Mouse (Mus musculus) G1E (cell line): ENCODE data around the gene Lnx1. TPM values are rescaled to one million over a fixed set of nuclear protein-coding genes. Genes with fewer than 3 reads are reported as not detected.

ENCODE experiments used
- ATAC-seq: 2 replicates; pipeline ENCODE4 v1.8.0; 2016; ENCODE audit warnings: mild to moderate bottlenecking; ENCODE audit not compliant: insufficient number of reproducible peaks, poor library complexity, low FRiP score, severe bottlenecking; ENCODE audit errors: extremely low read depth
- DNase-seq: peaks from one replicate; pipeline ENCODE4 v3.0.0; 2012; ENCODE audit warnings: low spot score
- H3K27me3 ChIP-seq: 2 replicates; pipeline ENCODE4 v1.6.1; 2012; ENCODE audit warnings: mild to moderate bottlenecking, low read length, inconsistent platforms; ENCODE audit not compliant: insufficient read depth
- H3K36me3 ChIP-seq: replicated peaks from 2 replicates; pipeline ENCODE3; 2012; ENCODE audit warnings: mild to moderate bottlenecking, inconsistent platforms
- H3K4me1 ChIP-seq: 2 replicates; pipeline ENCODE4 v1.6.1; 2012; ENCODE audit warnings: low read depth, low read length, inconsistent platforms, mixed read lengths; ENCODE audit not compliant: insufficient read depth
- H3K4me3 ChIP-seq: 2 replicates; pipeline ENCODE4 v1.5.1; 2012; ENCODE audit warnings: low read depth, mild to moderate bottlenecking, inconsistent platforms, low read length, moderate library complexity, mixed read lengths
- H3K9me3 ChIP-seq: replicated peaks from 2 replicates; pipeline ENCODE4 v1.6.1; 2012; ENCODE audit warnings: inconsistent platforms
- CTCF ChIP-seq: IDR thresholded peaks from 2 replicates; pipeline ENCODE4 v1.5.1; 2012; ENCODE audit warnings: low read depth, low read length, inconsistent platforms, mixed read lengths
- GATA1 ChIP-seq: IDR thresholded peaks from 2 replicates; pipeline ENCODE4 v1.6.1; 2012; ENCODE audit warnings: borderline replicate concordance, low read length, inconsistent platforms, mixed read lengths
- GATA2 ChIP-seq: IDR thresholded peaks from 2 replicates; pipeline ENCODE4 v1.6.1; 2012; ENCODE audit warnings: low read depth, low read length, inconsistent platforms, borderline replicate concordance
- POLR2AphosphoS5 ChIP-seq: IDR thresholded peaks from 2 replicates; pipeline ENCODE4 v1.6.1; 2012; ENCODE audit warnings: low read depth, low read length, inconsistent platforms; ENCODE audit not compliant: insufficient replicate concordance
- TAL1 ChIP-seq: conservative IDR thresholded peaks from 2 replicates; pipeline ENCODE4 v1.6.1; 2012; ENCODE audit warnings: low read depth, low read length, inconsistent platforms, mixed read lengths
- polyA plus RNA-seq: library from polyadenylated mRNA; stranded (reverse); fragments of >175 nt; gene quantifications from 2 replicates; pipeline ENCODE4 v1.2.3, GENCODE M21; 2012
- total RNA-seq, 2 experiments: library from RNA; stranded (forward) in 1 of 2; stranded (reverse) in 1 of 2; fragments of 200-1000 nt in 1 of 2; fragments of >200 nt in 1 of 2; fragmentation: Nextera tagmentation in 1 of 2; gene quantifications; 2 replicates each; pipeline ENCODE4 v1.2.3; 2014 to 2017

The Lnx1 gene
- total and polyA plus RNA-seq, 3 experiments: 0.16 TPM; not detected in 2

- no peaks in the 10 kb centered on the region for H3K9me3 ChIP-seq
- H3K4me3 ChIP-seq: no peak overlapping the region
- no peak for DNase-seq
- no peaks in the 10 kb centered on the region for H3K36me3 ChIP-seq
- TF ChIP-seq TAL1 (no peak), POLR2AphosphoS5 (no peak), GATA1 (no peak), CTCF (no peak), GATA2 (no peak)
- peaks cover 25% of the 10 kb centered on the region for H3K27me3 ChIP-seq
- no peaks in the 10 kb centered on the region for H3K4me1 ChIP-seq
- ATAC-seq: no peak
These were observed 10.2 kb downstream of the Lnx1 start for GRCm38 (mm10) chr5:74692411-74693090.

- TF ChIP-seq TAL1: no peak
- TF ChIP-seq POLR2AphosphoS5: no peak
- TF ChIP-seq GATA1: no peak
- TF ChIP-seq GATA2: no peak
- TF ChIP-seq CTCF: no peak
- H3K4me3 ChIP-seq: no peak overlapping the region
- H3K27me3 ChIP-seq: peaks cover 45% of the 10 kb centered on the region
- no peaks in the 10 kb centered on the region for H3K4me1 ChIP-seq
- ATAC-seq: no peak
- DNase-seq: no peak
- H3K36me3 ChIP-seq: no peaks in the 10 kb centered on the region
- H3K9me3 ChIP-seq: no peaks in the 10 kb centered on the region
These were observed 13.9 kb downstream of the Lnx1 start for GRCm38 (mm10) chr5:74688822-74689221.

GRCm38 (mm10) chr5:74684944-74685343 lies 17.8 kb downstream of the Lnx1 start:
- DNase-seq: no peak
- no peak for ATAC-seq
- H3K4me1 ChIP-seq: no peaks in the 10 kb centered on the region
- H3K9me3 ChIP-seq: no peaks in the 10 kb centered on the region
- H3K4me3 ChIP-seq: no peak overlapping the region
- no peak for TF ChIP-seq CTCF
- no peak for TF ChIP-seq TAL1
- TF ChIP-seq GATA2: no peak
- no peak for TF ChIP-seq POLR2AphosphoS5
- no peak for TF ChIP-seq GATA1
- H3K36me3 ChIP-seq: no peaks in the 10 kb centered on the region
- peaks cover 38% of the 10 kb centered on the region for H3K27me3 ChIP-seq

GRCm38 (mm10) chr5:74683832-74684231 lies 18.9 kb downstream of the Lnx1 start:
- no peaks in the 10 kb centered on the region for H3K4me1 ChIP-seq
- TF ChIP-seq TAL1 (no peak), CTCF (no peak), POLR2AphosphoS5 (no peak), GATA2 (no peak), GATA1 (no peak)
- no peak overlapping the region for H3K4me3 ChIP-seq
- H3K27me3 ChIP-seq: peaks cover 31% of the 10 kb centered on the region
- H3K36me3 ChIP-seq: no peaks in the 10 kb centered on the region
- ATAC-seq (no peak), DNase-seq (no peak)
- no peaks in the 10 kb centered on the region for H3K9me3 ChIP-seq

- no peak for DNase-seq
These were observed 20.0 kb downstream of the Lnx1 start for GRCm38 (mm10) chr5:74682735-74683134.

GRCm38 (mm10) chr5:74679631-74680030 lies 23.1 kb downstream of the Lnx1 start:
- Histone ChIP-seq H3K4me3 (no peak overlapping the region), H3K4me1 (no peaks in the 10 kb centered on the region), H3K27me3 (peaks cover 19% of the 10 kb centered on the region), H3K36me3 (no peaks in the 10 kb centered on the region), H3K9me3 (no peaks in the 10 kb centered on the region)
- TF ChIP-seq POLR2AphosphoS5 (no peak), TAL1 (no peak)
- DNase-seq (no peak), ATAC-seq (no peak)

More at GRCm38 (mm10) chr5:74682735-74683134, 20.0 kb downstream of the Lnx1 start:
- no peaks in the 10 kb centered on the region for H3K36me3 ChIP-seq
- no peak for TF ChIP-seq POLR2AphosphoS5
- no peak for TF ChIP-seq GATA1
- TF ChIP-seq GATA2: no peak
- no peak for TF ChIP-seq TAL1
- TF ChIP-seq CTCF: no peak
- H3K9me3 ChIP-seq: no peaks in the 10 kb centered on the region
- H3K4me3 ChIP-seq: no peak overlapping the region
- ATAC-seq: no peak
- no peaks in the 10 kb centered on the region for H3K4me1 ChIP-seq
- H3K27me3 ChIP-seq: peaks cover 31% of the 10 kb centered on the region

- Histone ChIP-seq H3K36me3 (no peaks in the 10 kb centered on the region), H3K27me3 (peaks cover 20% of the 10 kb centered on the region), H3K9me3 (no peaks in the 10 kb centered on the region), H3K4me3 (no peak overlapping the region), H3K4me1 (no peaks in the 10 kb centered on the region)
- DNase-seq (no peak), ATAC-seq (no peak)
- TF ChIP-seq GATA1 (no peak), TAL1 (no peak), GATA2 (no peak), POLR2AphosphoS5 (no peak), CTCF (no peak)
These were observed 24.0 kb downstream of the Lnx1 start for GRCm38 (mm10) chr5:74678693-74679092.
